Mouse (Mus musculus): ENCODE data around the gene Basp1. TPM values are rescaled to one million over a fixed set of nuclear protein-coding genes. Genes with fewer than 3 reads are reported as not detected.

The Basp1 gene
- total and polyA plus RNA-seq, 3 experiments, result 0.04 to 2.5 (median 1.6) TPM

GRCm38 (mm10) chr15:25364160-25364818 lies 49.3 kb downstream of the Basp1 start:
- no peaks in the 10 kb centered on the region for H3K79me2 ChIP-seq (replicated peaks; ENCODE audit: control insufficient read depth, extremely low read depth, insufficient read depth, poor library complexity, severe bottlenecking)
- H3K4me1 ChIP-seq (ENCODE audit: control insufficient read depth in 1 of 2, insufficient read depth in 2 of 2), result peaks cover 0 to 30% of the 10 kb centered on the region in 2 experiments; a peak in 2 of 4 replicates
- H3K27me3 ChIP-seq (replicated peaks), result no peaks in the 10 kb centered on the region
- in situ Hi-C loops (cut with MboI; ENCODE audit: low pct_ligation_motif_present, low pct_unique_long_range_greater_than_20kb, low sequenced_read_pairs) (no loop called here), dilution Hi-C loops (cut with MboI; ENCODE audit: extremely low pct_ligation_motif_present, extremely low pct_unique_long_range_greater_than_20kb, low sequenced_read_pairs) (no loop called here)
- H3K4me3 ChIP-seq (replicated peaks in 1 of 3; ENCODE audit: low read depth in 2 of 3, low read length in 2 of 3, poor library complexity in 1 of 3), result no peak overlapping the region
- no peak overlapping the region for H3K27ac ChIP-seq (ENCODE audit: insufficient read depth, low read depth)
- TF ChIP-seq TBP (conservative IDR thresholded peaks at IDR 0.05; ENCODE audit: low read depth, low read length) (no peak), CHD2 (IDR thresholded peaks at IDR 0.05; ENCODE audit: low read length) (no peak), MAZ (IDR thresholded peaks at IDR 0.05; ENCODE audit: low read depth, low read length) (no peak), TCF12 (IDR thresholded peaks at IDR 0.05; ENCODE audit: low read depth, low read length) (no peak), ETS1 (conservative IDR thresholded peaks at IDR 0.05; ENCODE audit: low read depth, low read length) (no peak), ZC3H11A (IDR thresholded peaks at IDR 0.05; ENCODE audit: low read depth, low read length) (no peak), ZNF384 (IDR thresholded peaks at IDR 0.05; ENCODE audit: low read depth, low read length) (no peak), CTCF (conservative IDR thresholded peaks at IDR 0.05 in 1 of 2, IDR thresholded peaks at IDR 0.05 in 1 of 2; ENCODE audit: low read depth in 2 of 2, low read length in 2 of 2) (no peak), JUN (IDR thresholded peaks at IDR 0.05; ENCODE audit: insufficient read depth, low read depth, low read length) (no peak)
- no peak for DNase-seq (ENCODE audit: extremely low read depth)
- peaks cover 0 to 4% of the 10 kb centered on the region in 2 experiments for H3K36me3 ChIP-seq (replicated peaks in 1 of 2; ENCODE audit: control insufficient read depth in 1 of 2, insufficient read depth in 1 of 2, low read length in 1 of 2)
- no peak overlapping the region for H3K9ac ChIP-seq (ENCODE audit: insufficient read depth, low read depth)
- H3K9me3 ChIP-seq (replicated peaks; ENCODE audit: low read length), result peaks cover 8% of the 10 kb centered on the region
- H3K4me2 ChIP-seq (ENCODE audit: insufficient read depth, low read depth, poor library complexity, severe bottlenecking), result no peak overlapping the region

- in situ Hi-C loops (cut with MboI; ENCODE audit: low pct_ligation_motif_present, low pct_unique_long_range_greater_than_20kb, low sequenced_read_pairs), result no loop called here
- no peak overlapping the region for H3K4me3 ChIP-seq (replicated peaks in 1 of 3; ENCODE audit: low read depth in 2 of 3, low read length in 2 of 3, poor library complexity in 1 of 3)
- H3K79me2 ChIP-seq (replicated peaks; ENCODE audit: control insufficient read depth, extremely low read depth, insufficient read depth, poor library complexity, severe bottlenecking), result no peaks in the 10 kb centered on the region
- H3K27me3 ChIP-seq (replicated peaks), result no peaks in the 10 kb centered on the region
- no peak overlapping the region for H3K27ac ChIP-seq (ENCODE audit: insufficient read depth, low read depth)
- peaks cover 8% of the 10 kb centered on the region for H3K9me3 ChIP-seq (replicated peaks; ENCODE audit: low read length)
- H3K4me1 ChIP-seq (ENCODE audit: control insufficient read depth in 1 of 2, insufficient read depth in 2 of 2), result peaks cover 0 to 35% of the 10 kb centered on the region in 2 experiments; a peak in 2 of 4 replicates
- H3K4me2 ChIP-seq (ENCODE audit: insufficient read depth, low read depth, poor library complexity, severe bottlenecking), result no peak overlapping the region
- TF ChIP-seq BHLHE40 (IDR thresholded peaks at IDR 0.05; ENCODE audit: low read depth, low read length) (no peak), SMC3 (IDR thresholded peaks at IDR 0.05; ENCODE audit: low read depth, low read length) (no peak), ELF1 (IDR thresholded peaks at IDR 0.05; ENCODE audit: low read depth, low read length) (no peak), RAD21 (IDR thresholded peaks at IDR 0.05; ENCODE audit: low read depth, low read length) (no peak), MXI1 (IDR thresholded peaks at IDR 0.05; ENCODE audit: low read depth, low read length) (no peak), HCFC1 (IDR thresholded peaks at IDR 0.05; ENCODE audit: low read depth, low read length) (no peak), TCF12 (IDR thresholded peaks at IDR 0.05; ENCODE audit: low read depth, low read length) (no peak), USF1 (IDR thresholded peaks at IDR 0.05; ENCODE audit: low read depth, low read length) (no peak), NRF1 (IDR thresholded peaks at IDR 0.05; ENCODE audit: low read depth, low read length) (no peak), CHD1 (IDR thresholded peaks at IDR 0.05; ENCODE audit: low read depth, low read length) (no peak), ZC3H11A (IDR thresholded peaks at IDR 0.05; ENCODE audit: low read depth, low read length) (no peak), CTCF (conservative IDR thresholded peaks at IDR 0.05 in 1 of 2, IDR thresholded peaks at IDR 0.05 in 1 of 2; ENCODE audit: low read depth in 2 of 2, low read length in 2 of 2) (no peak), KAT2A (IDR thresholded peaks at IDR 0.05; ENCODE audit: insufficient replicate concordance, low read length) (no peak), E2F4 (IDR thresholded peaks at IDR 0.05; ENCODE audit: insufficient replicate concordance, low read depth, low read length) (no peak), MAX (IDR thresholded peaks at IDR 0.05; ENCODE audit: low read length) (no peak), USF2 (conservative IDR thresholded peaks at IDR 0.05; ENCODE audit: low read depth, low read length) (no peak), POLR2A (IDR thresholded peaks at IDR 0.05; ENCODE audit: low read depth, low read length) (no peak)
- dilution Hi-C loops (cut with MboI; ENCODE audit: extremely low pct_ligation_motif_present, extremely low pct_unique_long_range_greater_than_20kb, low sequenced_read_pairs), result no loop called here
- peaks cover 0 to 4% of the 10 kb centered on the region in 2 experiments for H3K36me3 ChIP-seq (replicated peaks in 1 of 2; ENCODE audit: control insufficient read depth in 1 of 2, insufficient read depth in 1 of 2, low read length in 1 of 2)
- H3K9ac ChIP-seq (ENCODE audit: insufficient read depth, low read depth), result no peak overlapping the region
- DNase-seq (ENCODE audit: extremely low read depth), result no peak
These were observed 49.9 kb downstream of the Basp1 start for GRCm38 (mm10) chr15:25363636-25364035.

Data from CH12.LX (cell line).